Mouse (Mus musculus): ENCODE data around the gene Prpf3. TPM values are rescaled to one million over a fixed set of nuclear protein-coding genes. Genes with fewer than 3 reads are reported as not detected.
"Not testable (repeated sequence)": the region's sequence is repeated elsewhere in the genome, so short reads cannot be mapped to it uniquely, and the experiment has no call there.

Prpf3 gene
- total RNA-seq, 1 experiment from 2014 or later, result 63.6 TPM

DNA sequence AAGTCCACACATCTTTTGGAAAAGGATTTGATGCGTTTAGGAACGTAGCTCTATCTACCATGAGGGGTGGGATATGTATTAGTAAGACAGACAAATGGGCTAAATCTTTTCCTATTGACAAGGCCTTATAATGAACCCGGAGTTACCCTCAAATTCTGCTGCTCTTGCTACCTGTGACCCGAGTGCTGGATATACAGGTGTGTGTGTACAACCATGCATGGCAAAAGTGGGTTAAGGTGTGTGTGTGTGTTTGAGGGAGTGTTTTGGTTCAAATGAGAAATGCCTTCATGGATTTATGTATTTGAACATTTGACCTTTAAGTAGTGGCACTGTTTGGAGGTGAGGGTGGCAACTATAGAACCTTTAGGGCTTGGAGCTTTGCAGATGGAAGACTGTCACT lies 26.6 kb downstream of the Prpf3 start:
- ATAC-seq (replicated peaks; ENCODE audit: low read depth, poor library complexity, severe bottlenecking), result no peak

GRCm38 (mm10) chr3:95826275-95826674 lies 29.4 kb downstream of the Prpf3 start:
- ATAC-seq (replicated peaks; ENCODE audit: low read depth, poor library complexity, severe bottlenecking), result no peak

DNA sequence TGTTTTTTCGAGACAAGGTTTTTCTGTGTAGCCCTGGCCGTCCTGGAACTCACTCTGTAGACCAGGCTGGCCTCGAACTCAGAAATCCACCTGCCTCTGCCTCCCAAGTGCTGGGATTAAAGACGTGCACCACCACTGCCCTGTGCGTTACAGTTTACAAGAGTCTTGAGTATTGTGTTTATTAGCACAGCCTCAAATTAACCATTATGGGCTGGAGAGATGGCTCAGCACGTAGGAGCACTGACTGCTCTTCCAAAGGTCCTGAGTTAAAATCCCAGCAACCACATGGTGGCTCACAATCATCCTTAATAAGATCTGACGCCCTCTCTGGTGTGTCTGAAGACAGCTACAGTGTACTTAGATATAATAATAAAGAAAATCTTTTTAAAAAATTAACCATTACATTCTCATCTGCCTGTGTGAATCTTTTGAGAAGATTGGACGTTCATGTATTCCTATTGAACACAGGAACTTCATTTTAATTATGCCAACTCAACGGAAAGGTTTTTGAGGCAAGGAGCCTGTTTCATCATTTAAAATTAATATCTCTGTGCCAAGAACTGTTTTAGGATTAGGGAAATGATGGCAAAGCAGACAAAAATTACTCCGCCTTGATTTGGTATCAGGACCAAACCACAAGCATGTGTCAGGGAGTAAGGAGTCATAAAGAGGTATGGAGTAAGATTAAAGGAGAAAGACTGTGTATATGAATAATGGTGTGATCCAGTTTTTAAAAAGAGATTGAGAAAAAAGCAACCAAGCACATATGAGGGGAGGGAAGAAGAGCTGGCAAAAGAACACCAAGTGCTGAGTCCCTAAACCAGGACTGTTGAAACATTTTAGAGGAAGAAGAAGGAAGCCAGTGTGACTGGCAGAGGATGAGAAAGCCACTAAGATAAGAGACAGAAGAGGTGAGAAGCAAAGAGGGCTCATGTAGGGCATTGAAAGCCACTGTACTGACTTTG lies 35.4 kb downstream of the Prpf3 start:
- ATAC-seq (replicated peaks; ENCODE audit: low read depth, poor library complexity, severe bottlenecking), result no peak

- ATAC-seq (replicated peaks; ENCODE audit: low read depth, poor library complexity, severe bottlenecking), result peak; percentile 93
Observed at GRCm38 (mm10) chr3:95819351-95819985, 36.2 kb downstream of the Prpf3 start.

DNA sequence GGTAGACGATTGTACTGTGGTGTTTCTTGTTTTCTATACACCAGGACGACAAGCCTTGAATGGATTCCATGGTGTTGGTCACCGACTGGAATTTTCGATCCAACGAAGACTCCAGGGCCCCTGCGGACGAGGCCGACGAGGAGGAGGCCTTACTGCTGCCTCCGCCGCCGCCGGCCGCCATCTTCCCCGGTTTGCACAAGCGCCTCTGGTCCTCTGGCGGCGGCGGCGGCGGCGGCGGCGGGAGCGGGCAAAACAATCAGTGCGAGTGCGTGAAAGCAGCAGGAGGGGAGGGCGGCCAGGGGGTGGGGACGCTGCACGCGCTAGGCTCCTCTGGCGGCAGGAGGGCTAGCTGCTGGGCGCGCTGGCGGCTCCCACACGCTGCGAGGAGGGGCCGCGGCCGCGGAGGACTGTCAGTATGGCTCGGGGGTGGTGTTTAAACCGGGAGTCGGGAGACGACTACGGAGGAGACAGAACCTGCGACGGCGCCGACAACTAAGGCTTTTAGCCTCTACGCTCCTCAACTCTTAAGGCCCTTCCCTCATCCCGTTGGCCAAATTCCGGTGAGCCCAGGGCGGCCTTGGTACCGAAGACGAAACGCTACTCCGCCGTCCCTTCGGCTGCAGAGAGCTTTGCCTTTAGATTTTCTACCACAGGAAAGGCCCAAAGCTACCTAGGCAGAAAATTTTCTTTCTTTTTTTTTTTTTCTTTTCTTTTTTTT lies 37.0 kb downstream of the Prpf3 start, which contains the start of gene Rprd2:
TSS of gene Rprd2 (minus strand) at position 293 of the 718 bp plus-strand sequence.
- ATAC-seq (replicated peaks; ENCODE audit: low read depth, poor library complexity, severe bottlenecking), result peak; percentile 26; the same call in 1 of the 2 replicates

- ATAC-seq (replicated peaks; ENCODE audit: low read depth, poor library complexity, severe bottlenecking), result no peak
Observed at GRCm38 (mm10) chr3:95818026-95818511, 37.6 kb downstream of the Prpf3 start.

DNA sequence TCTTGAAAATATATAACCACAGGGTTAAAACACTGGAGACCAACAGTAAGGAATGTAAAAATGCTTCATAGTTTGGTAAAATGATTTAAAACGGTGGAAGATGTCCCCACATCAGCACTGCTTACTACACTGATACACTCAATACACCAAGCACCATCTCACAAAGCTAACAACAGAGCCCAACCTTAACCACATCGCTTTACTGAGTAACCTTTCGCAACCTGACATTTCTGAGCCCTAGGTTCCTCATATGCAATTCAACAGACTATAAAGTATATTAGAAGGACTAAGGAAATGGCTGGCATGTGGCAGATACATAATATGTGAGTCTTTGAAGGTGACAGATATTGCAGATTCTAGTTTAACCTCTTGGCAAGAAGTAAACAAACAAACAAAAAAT lies 39.0 kb downstream of the Prpf3 start:
- peak; percentile 16; the same call in 1 of the 2 replicates for ATAC-seq (replicated peaks; ENCODE audit: low read depth, poor library complexity, severe bottlenecking)

GRCm38 (mm10) chr3:95808384-95808783 lies 47.3 kb downstream of the Prpf3 start:
- no peak for ATAC-seq (replicated peaks; ENCODE audit: low read depth, poor library complexity, severe bottlenecking)

GRCm38 (mm10) chr3:95807630-95808029 lies 48.1 kb downstream of the Prpf3 start:
- not testable (repeated sequence) for ATAC-seq (replicated peaks; ENCODE audit: low read depth, poor library complexity, severe bottlenecking)

DNA sequence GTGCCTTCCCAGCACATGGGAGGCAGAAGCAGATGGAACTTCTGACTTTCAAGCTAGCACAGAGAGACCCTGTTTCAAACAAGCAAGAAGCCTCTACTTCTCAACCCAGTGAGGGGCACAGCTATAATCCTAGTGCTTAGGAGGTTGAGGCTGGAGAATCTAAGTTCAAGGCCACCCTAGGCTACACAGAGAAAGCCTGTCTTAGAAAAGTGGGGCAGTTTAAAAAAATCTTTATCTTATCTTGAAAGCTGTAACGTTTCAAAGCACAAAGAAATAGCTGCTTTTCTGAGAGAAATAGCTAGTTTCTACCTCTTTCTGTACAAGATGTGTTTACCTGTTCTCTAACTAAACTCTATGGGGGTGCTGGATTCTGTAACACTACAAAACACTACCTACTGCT lies 49.0 kb downstream of the Prpf3 start:
- ATAC-seq (replicated peaks; ENCODE audit: low read depth, poor library complexity, severe bottlenecking), result no peak

DNA sequence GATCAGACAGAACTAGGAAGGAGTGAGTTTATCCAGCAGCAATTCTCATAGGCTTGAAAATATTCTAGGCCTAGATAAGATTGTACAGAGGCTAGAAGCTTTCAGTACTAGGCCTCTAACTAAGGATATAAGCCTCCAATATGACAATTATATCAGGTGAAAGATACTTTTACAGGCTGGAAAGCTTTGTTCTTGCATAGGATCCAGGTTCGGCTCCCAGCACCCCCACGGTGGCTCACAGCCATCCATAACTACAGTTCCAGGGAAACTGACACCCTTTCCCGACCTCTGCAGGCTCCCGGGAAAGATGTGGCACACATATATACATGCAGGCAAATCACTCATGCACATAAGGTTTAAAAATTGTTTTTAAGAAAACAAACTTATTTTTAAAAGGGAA lies 51.8 kb downstream of the Prpf3 start:
- no peak for ATAC-seq (replicated peaks; ENCODE audit: low read depth, poor library complexity, severe bottlenecking)

DNA sequence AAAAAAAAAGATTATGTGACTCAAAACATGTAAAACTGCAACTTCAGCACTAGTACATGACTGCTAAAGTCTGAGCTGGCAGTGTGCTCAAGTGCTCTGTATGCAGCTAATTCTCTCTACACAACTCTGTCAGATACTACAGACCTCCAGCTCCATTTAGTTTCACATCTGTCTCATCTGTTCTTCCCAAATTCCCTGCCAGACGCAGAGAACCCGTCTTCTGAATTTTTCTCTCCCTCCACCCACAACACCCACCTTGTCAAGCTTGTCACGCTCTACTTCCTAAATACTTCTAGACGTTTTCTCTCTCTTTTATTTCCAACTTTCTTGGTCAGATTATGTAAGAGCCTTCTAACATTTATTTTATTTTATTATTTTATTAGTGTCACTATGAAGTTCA lies 56.9 kb downstream of the Prpf3 start:
- no peak for ATAC-seq (replicated peaks; ENCODE audit: low read depth, poor library complexity, severe bottlenecking)

DNA sequence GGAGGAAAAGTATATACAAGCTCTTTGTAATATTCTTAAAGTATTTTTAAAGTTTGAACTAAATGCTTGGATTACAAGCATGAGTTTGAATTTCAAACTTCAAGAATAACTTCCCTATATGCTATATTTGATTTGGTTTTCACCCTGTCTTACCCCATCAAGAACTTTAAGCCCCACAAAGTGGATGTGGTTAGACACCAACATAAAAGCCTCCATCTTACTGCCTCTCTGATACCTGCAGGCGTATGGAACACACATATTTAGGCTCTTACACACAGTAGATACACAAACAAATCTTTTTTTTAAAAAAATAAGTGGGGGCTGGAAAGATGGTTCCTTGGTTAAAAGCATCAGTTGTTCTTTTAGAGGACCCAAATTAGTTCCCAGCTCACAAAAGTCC lies 61.4 kb downstream of the Prpf3 start:
- no peak for ATAC-seq (replicated peaks; ENCODE audit: low read depth, poor library complexity, severe bottlenecking)

- no peak for ATAC-seq (replicated peaks; ENCODE audit: low read depth, poor library complexity, severe bottlenecking)
Observed at GRCm38 (mm10) chr3:95793662-95794061, 62.0 kb downstream of the Prpf3 start.

DNA sequence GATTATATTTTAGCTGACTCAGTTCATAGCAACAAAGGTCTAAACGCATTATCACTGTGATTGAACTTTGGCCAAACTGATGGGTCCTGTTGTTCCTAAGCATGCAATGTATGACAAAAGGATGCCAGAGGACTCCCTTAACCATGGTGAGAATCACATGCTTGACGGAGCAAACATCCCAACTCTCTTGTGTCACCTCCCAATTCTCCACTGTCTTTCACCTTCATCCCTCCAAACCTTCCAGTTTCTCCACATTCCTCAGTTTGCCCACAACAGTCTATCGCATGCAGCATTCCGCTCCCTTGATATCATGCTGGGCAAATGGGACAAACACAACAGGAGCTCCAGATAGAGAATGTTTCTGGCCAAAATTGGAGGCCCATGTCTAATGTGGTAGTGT lies 70.2 kb downstream of the Prpf3 start:
- ATAC-seq (replicated peaks; ENCODE audit: low read depth, poor library complexity, severe bottlenecking), result no peak

Other genes starting within 250 kb of the Prpf3 start
- gene Ensa, start 230.9 kb downstream of the Prpf3 start, total RNA-seq (2017), result 79.4 and 79.7 TPM in 2 replicates
- gene Mcl1, start 197.1 kb downstream of the Prpf3 start, total RNA-seq (2017), result 141 and 159 TPM in 2 replicates
- 0.37 TPM in 1 of 2 replicates, not detected in the other for gene Adamtsl4, start 168.0 kb downstream of the Prpf3 start, total RNA-seq (2017)
- gene Ecm1, start 116.3 kb downstream of the Prpf3 start, total RNA-seq (2017), result not detected in 2 replicates
- gene Tars2, start 95.7 kb downstream of the Prpf3 start, total RNA-seq (2017), result 44.5 and 45.6 TPM in 2 replicates
- gene Rprd2, start 37.0 kb downstream of the Prpf3 start, total RNA-seq (2017), result 26.5 and 27.2 TPM in 2 replicates
- gene Mrps21, start 15.6 kb upstream of the Prpf3 start, total RNA-seq (2017), result 315 and 391 TPM in 2 replicates
- gene Ciart, start 26.4 kb upstream of the Prpf3 start, total RNA-seq (2017), result 14.6 and 18.5 TPM in 2 replicates
- 43.4 and 62.9 TPM in 2 replicates for gene BC028528, start 36.1 kb upstream of the Prpf3 start, total RNA-seq (2017)
- 32.3 and 40.9 TPM in 2 replicates for gene Aph1a, start 38.1 kb upstream of the Prpf3 start, total RNA-seq (2017)
- gene Car14, start 48.8 kb upstream of the Prpf3 start, total RNA-seq (2017), result not detected in 2 replicates
- gene Anp32e, start 73.4 kb upstream of the Prpf3 start, total RNA-seq (2017), result 560 and 574 TPM in 2 replicates
- gene Plekho1, start 140.1 kb upstream of the Prpf3 start, total RNA-seq (2017), result 28.9 and 33.8 TPM in 2 replicates
- 19.6 and 35.9 TPM in 2 replicates for gene Vps45, start 202.6 kb upstream of the Prpf3 start, total RNA-seq (2017)
- 10.9 and 11.8 TPM in 2 replicates for gene Otud7b, start 248.6 kb upstream of the Prpf3 start, total RNA-seq (2017)

Measured in common myeloid progenitor, adult 5-6 weeks (primary cell).